Mouse (Mus musculus) G1E (cell line): ENCODE measurements around the gene Maats1.

Source experiments
- CTCF ChIP-seq: IDR thresholded peaks from 2 replicates; pipeline ENCODE4 v1.5.1; 2012; ENCODE audit warnings: low read depth, low read length, inconsistent platforms, mixed read lengths
- POLR2AphosphoS5 ChIP-seq: IDR thresholded peaks from 2 replicates; pipeline ENCODE4 v1.6.1; 2012; ENCODE audit warnings: low read depth, low read length, inconsistent platforms; ENCODE audit not compliant: insufficient replicate concordance

GRCm38 (mm10) chr16:38352031-38352430 lies 10.1 kb upstream of the Maats1 start:
- no peak for TF ChIP-seq CTCF
- TF ChIP-seq POLR2AphosphoS5: no peak
